In the genomic region with DNA sequence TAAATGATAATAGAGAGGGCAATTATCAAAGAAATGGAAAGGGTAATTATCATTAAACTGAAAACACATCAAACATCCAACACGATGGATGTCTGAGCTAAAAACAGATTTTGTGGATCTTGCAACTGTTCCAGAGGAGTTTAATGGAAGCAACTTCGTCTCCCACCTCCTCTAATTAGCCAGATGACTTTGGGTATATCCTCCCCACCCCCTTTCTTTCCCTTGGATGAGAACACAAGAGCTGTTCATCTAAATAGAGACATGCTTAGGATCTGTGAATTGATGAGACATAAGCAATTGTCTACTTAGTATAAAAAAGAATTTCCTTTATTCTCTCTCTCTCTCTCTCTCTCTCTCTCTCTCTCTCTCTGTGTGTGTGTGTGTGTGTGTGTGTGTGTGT, we compare ENCODE assay signal across 16 mouse cellular contexts.
DNase-seq lines count a peak whose midpoint lies in the region; ATAC-seq lines count a peak whose summit lies in the region.
"Had no signal": no experiment of that assay in that cellular context is flagged by ENCODE, and none has a peak within 500 bp of the region (broad histone marks: within the 10 kb centered on the region; RNA-seq: fewer than 3 reads in every experiment).

No protein-coding gene starts in this region.

- H3K4me3 ChIP-seq in forebrain, embryonic 16.5 days (replicated peaks; ENCODE audit: low read length): no peak overlapping the region
- H3K4me3 ChIP-seq in forebrain, embryonic 13.5 days: no peak overlapping the region
- no peak overlapping the region for H3K4me3 ChIP-seq in heart, embryonic 10.5 days
- no peak overlapping the region for H3K4me3 ChIP-seq in midbrain, embryonic 10.5 days
- H3K4me3 ChIP-seq: embryonic facial prominence, embryonic 10.5 days; embryonic facial prominence, embryonic 12.5 days; forebrain, embryonic 12.5 days had no signal

- H3K27ac ChIP-seq in forebrain, embryonic 16.5 days (ENCODE audit: low read length): no peak overlapping the region
- no peak overlapping the region for H3K27ac ChIP-seq in forebrain, embryonic 13.5 days
- no peak overlapping the region for H3K27ac ChIP-seq in heart, embryonic 10.5 days
- H3K27ac ChIP-seq in midbrain, embryonic 10.5 days (replicated peaks): no peak overlapping the region
- H3K27ac ChIP-seq: embryonic facial prominence, embryonic 10.5 days; embryonic facial prominence, embryonic 12.5 days; forebrain, embryonic 12.5 days had no signal

- peak; percentile 62; the same call in 1 of the 2 replicates for ATAC-seq in forebrain, embryonic 16.5 days
- ATAC-seq in forebrain, embryonic 13.5 days: no peak

- no peaks in the 10 kb centered on the region for H3K27me3 ChIP-seq in forebrain, embryonic 16.5 days (replicated peaks; ENCODE audit: control insufficient read depth, insufficient read depth, low read length)
- H3K27me3 ChIP-seq in forebrain, embryonic 13.5 days: no peaks in the 10 kb centered on the region
- no peaks in the 10 kb centered on the region for H3K27me3 ChIP-seq in heart, embryonic 10.5 days (ENCODE audit: insufficient read depth, poor library complexity, severe bottlenecking)
- H3K27me3 ChIP-seq in midbrain, embryonic 10.5 days (ENCODE audit: low read depth, poor library complexity, severe bottlenecking): no peaks in the 10 kb centered on the region
- H3K27me3 ChIP-seq: embryonic facial prominence, embryonic 12.5 days; forebrain, embryonic 12.5 days had no signal

- WGBS in forebrain, embryonic 16.5 days: 25% methylated on average over 2 of the region's 2 CpGs
- 44% methylated on average over 2 of the region's 2 CpGs for WGBS in forebrain, embryonic 13.5 days
- 78% methylated on average over 2 of the region's 2 CpGs for WGBS in heart, embryonic 10.5 days
- 81% methylated on average over 2 of the region's 2 CpGs for WGBS in midbrain, embryonic 10.5 days

- no peaks in the 10 kb centered on the region for H3K9me3 ChIP-seq in forebrain, embryonic 16.5 days (ENCODE audit: control insufficient read depth, low read length)
- H3K9me3 ChIP-seq in forebrain, embryonic 13.5 days (replicated peaks): no peaks in the 10 kb centered on the region
- no peaks in the 10 kb centered on the region for H3K9me3 ChIP-seq in heart, embryonic 10.5 days
- no peaks in the 10 kb centered on the region; the same call in 1 of the 2 replicates for H3K9me3 ChIP-seq in midbrain, embryonic 10.5 days (replicated peaks)
- H3K9me3 ChIP-seq: embryonic facial prominence, embryonic 10.5 days; embryonic facial prominence, embryonic 12.5 days; forebrain, embryonic 12.5 days had no signal

- no peaks in the 10 kb centered on the region for H3K36me3 ChIP-seq in forebrain, embryonic 16.5 days (ENCODE audit: control insufficient read depth, insufficient read depth)
- H3K36me3 ChIP-seq in forebrain, embryonic 13.5 days (ENCODE audit: poor library complexity, severe bottlenecking): no peaks in the 10 kb centered on the region
- H3K36me3 ChIP-seq in heart, embryonic 10.5 days: no peaks in the 10 kb centered on the region
- H3K36me3 ChIP-seq in midbrain, embryonic 10.5 days: no peaks in the 10 kb centered on the region
- H3K36me3 ChIP-seq: embryonic facial prominence, embryonic 10.5 days; embryonic facial prominence, embryonic 12.5 days; forebrain, embryonic 12.5 days had no signal

- intact Hi-C loops in heart, postnatal 10 days (cut with DNase I): no loop called here

- DNase-seq in heart, embryonic 10.5 days (ENCODE audit: low spot score): peak; percentile 5
- no peak for DNase-seq in heart, postnatal 10 days
- no peak for DNase-seq in midbrain, embryonic 10.5 days (ENCODE audit: low spot score)
- DNase-seq: adrenal gland, adult 2 months; adrenal gland, postnatal 10 days; adrenal gland, postnatal 25 days; cerebellum, adult 11-12 months; cerebellum, adult 2 months; cerebellum, adult 9-10 months; cerebellum, postnatal 10 days; cerebellum, postnatal 25 days had no signal

- no peak overlapping the region for H3K4me2 ChIP-seq in forebrain, embryonic 16.5 days (ENCODE audit: low read length)
- H3K4me2 ChIP-seq in forebrain, embryonic 13.5 days: no peak overlapping the region
- H3K4me2 ChIP-seq: embryonic facial prominence, embryonic 12.5 days; forebrain, embryonic 12.5 days had no signal

- no peaks in the 10 kb centered on the region for H3K4me1 ChIP-seq in forebrain, embryonic 16.5 days (replicated peaks; ENCODE audit: control insufficient read depth, insufficient read depth, low read length)
- H3K4me1 ChIP-seq in forebrain, embryonic 13.5 days: peaks cover 10% of the 10 kb centered on the region; the same call in 1 of the 2 replicates
- no peaks in the 10 kb centered on the region for H3K4me1 ChIP-seq in heart, embryonic 10.5 days
- peaks cover 9% of the 10 kb centered on the region; the same call in 1 of the 2 replicates for H3K4me1 ChIP-seq in midbrain, embryonic 10.5 days
- H3K4me1 ChIP-seq: embryonic facial prominence, embryonic 10.5 days; embryonic facial prominence, embryonic 12.5 days; forebrain, embryonic 12.5 days had no signal

- H3K9ac ChIP-seq in forebrain, embryonic 16.5 days (replicated peaks; ENCODE audit: low read depth, low read length): no peak overlapping the region
- H3K9ac ChIP-seq in forebrain, embryonic 13.5 days: no peak overlapping the region
- H3K9ac ChIP-seq: embryonic facial prominence, embryonic 12.5 days; forebrain, embryonic 12.5 days had no signal
